Comparison of ENCODE assay signal across 7 mouse cellular contexts in genomic region chr9:60858306-60858960, GRCm38 (mm10).
DNase-seq lines count a peak whose midpoint lies in the region; ATAC-seq and TF ChIP-seq lines count a peak whose summit lies in the region.

No protein-coding gene starts in this region.

- no peaks in the 10 kb centered on the region for H3K36me3 ChIP-seq in midbrain, embryonic 14.5 days (ENCODE audit: control insufficient read depth, insufficient read depth, low read length)

- peaks cover 13% of the 10 kb centered on the region; the same call in 1 of the 2 replicates for H3K4me1 ChIP-seq in midbrain, embryonic 14.5 days (ENCODE audit: control insufficient read depth, insufficient read depth, low read length)

- peak; percentile 53 to 64 for DNase-seq in right cerebral cortex, postnatal 10 days (ENCODE audit: low spot score in 2 of 2)
- no peak for DNase-seq in right cerebral cortex, adult 18-20 months
- DNase-seq in brain, embryonic 14.5 days (ENCODE audit: low read depth): peak; percentile 85
- DNase-seq in forelimb bud, embryonic 11.5 days (ENCODE audit: low read depth, low spot score): peak; percentile 70
- DNase-seq in left cerebral cortex, postnatal 25 days (ENCODE audit: low spot score in 2 of 2): peak; percentile 32 to 49
- peak; percentile 87 for DNase-seq in midbrain, embryonic 14.5 days
- DNase-seq in testis, postnatal 14 days (ENCODE audit: low spot score): no peak

- 0 out of 2 replicates have a peak overlapping the region, but pooled peaks have one; percentile 20 for H3K27ac ChIP-seq in midbrain, embryonic 14.5 days (replicated peaks; ENCODE audit: low read depth, low read length)

- no peaks in the 10 kb centered on the region for H3K9me3 ChIP-seq in midbrain, embryonic 14.5 days (ENCODE audit: control insufficient read depth, low read length)

- H3K4me3 ChIP-seq in midbrain, embryonic 14.5 days (replicated peaks; ENCODE audit: low read depth, low read length): no peak overlapping the region

- H3K27me3 ChIP-seq in midbrain, embryonic 14.5 days (ENCODE audit: control insufficient read depth, insufficient read depth, low read length): no peaks in the 10 kb centered on the region

- 34% methylated on average over 11 of the region's 11 CpGs for WGBS in midbrain, embryonic 14.5 days

- TF ChIP-seq POLR2A in brain, embryonic 14.5 days (IDR thresholded peaks at IDR 0.05; ENCODE audit: borderline replicate concordance, extremely low read depth, insufficient read depth, insufficient read length, poor library complexity, severe bottlenecking): no peak

- no peak overlapping the region for H3K9ac ChIP-seq in midbrain, embryonic 14.5 days (replicated peaks; ENCODE audit: low read length)

- ATAC-seq in midbrain, embryonic 14.5 days (ENCODE audit: low FRiP score, low TSS enrichment): no peak

- intact Hi-C loops in left cerebral cortex, postnatal 25 days (cut with DNase I): loop anchor here (1.0 to 5.0 kb wide), 4 partner anchors 39 to 612 kb away; no protein-coding TSS in a partner anchor

- peak; percentile 79; the same call in 1 of the 2 replicates for TF ChIP-seq CTCF in brain, embryonic 14.5 days (IDR thresholded peaks at IDR 0.05; ENCODE audit: borderline replicate concordance, extremely low read depth, insufficient read depth, insufficient read length)

- H3K4me2 ChIP-seq in midbrain, embryonic 14.5 days (ENCODE audit: low read length): peak overlapping the region; percentile 39

Comparison
In these comparisons a context has a peak if more than half of its experiments do, and no peak if none do; other contexts are left out.
1. DNase-seq: peak in right cerebral cortex, postnatal 10 days (2 of 2), brain, embryonic 14.5 days (single experiment), forelimb bud, embryonic 11.5 days (single experiment), left cerebral cortex, postnatal 25 days (2 of 2) and midbrain, embryonic 14.5 days (single experiment); none in right cerebral cortex, adult 18-20 months (single experiment) and testis, postnatal 14 days (single experiment).